Mouse (Mus musculus) stomach, embryonic 15.5 days (tissue): ENCODE data around the gene Auts2. TPM values are rescaled to one million over a fixed set of nuclear protein-coding genes. Genes with fewer than 3 reads are reported as not detected.

Experiments
- ATAC-seq: fragments of 200-750 bp; cut with Nextera tagmentation; 2 replicates; pipeline ENCODE4 v1.8.0; 2017; ENCODE audit warnings: low read depth, moderate number of reproducible peaks, moderate TSS enrichment; ENCODE audit not compliant: insufficient read depth, low FRiP score
- H3K27ac ChIP-seq: fragments of 300-500 bp; sonication (generic); 2 replicates; pipeline ENCODE4 v1.5.1; 2015; ENCODE audit warnings: mild to moderate bottlenecking, inconsistent platforms
- H3K27me3 ChIP-seq: fragments of 300-500 bp; sonication (generic); replicated peaks from 2 replicates; pipeline ENCODE4 v1.6.1; 2015; ENCODE audit warnings: inconsistent platforms
- H3K36me3 ChIP-seq: fragments of 300-500 bp; sonication (generic); 2 replicates; pipeline ENCODE4 v1.6.1; 2015; ENCODE audit warnings: inconsistent platforms
- H3K4me1 ChIP-seq: fragments of 300-500 bp; sonication (generic); 2 replicates; pipeline ENCODE4 v1.6.1; 2015; ENCODE audit warnings: inconsistent platforms
- H3K4me2 ChIP-seq: fragments of 300-500 bp; sonication (generic); 2 replicates; pipeline ENCODE4 v1.6.1; 2015; ENCODE audit warnings: mild to moderate bottlenecking, inconsistent platforms
- H3K4me3 ChIP-seq: fragments of 300-500 bp; sonication (generic); replicated peaks from 2 replicates; pipeline ENCODE4 v1.5.1; 2015; ENCODE audit warnings: inconsistent platforms
- H3K9ac ChIP-seq: fragments of 300-500 bp; sonication (generic); 2 replicates; pipeline ENCODE4 v1.6.1; 2015; ENCODE audit warnings: inconsistent platforms
- H3K9me3 ChIP-seq: fragments of 300-500 bp; sonication (generic); 2 replicates; pipeline ENCODE4 v1.6.1; 2016; ENCODE audit warnings: inconsistent platforms
- WGBS: fragments of 180-500 bp; shearing (Covaris S2); methylation state at CpG from one replicate; pipeline ENCODE4 v1.1.7; 2015; 5-methylcytosine and 5-hydroxymethylcytosine counted together
- polyA plus RNA-seq: library from polyadenylated mRNA; unstranded; fragments of >200 nt; fragmentation: Nextera tagmentation; extraction: Ambion mirVana; gene quantifications from 2 replicates; pipeline ENCODE4 v1.2.1, GENCODE M21; 2015

Gene Auts2
- polyA plus RNA-seq, 1 experiment from 2014 or later = 25.5 TPM

DNA sequence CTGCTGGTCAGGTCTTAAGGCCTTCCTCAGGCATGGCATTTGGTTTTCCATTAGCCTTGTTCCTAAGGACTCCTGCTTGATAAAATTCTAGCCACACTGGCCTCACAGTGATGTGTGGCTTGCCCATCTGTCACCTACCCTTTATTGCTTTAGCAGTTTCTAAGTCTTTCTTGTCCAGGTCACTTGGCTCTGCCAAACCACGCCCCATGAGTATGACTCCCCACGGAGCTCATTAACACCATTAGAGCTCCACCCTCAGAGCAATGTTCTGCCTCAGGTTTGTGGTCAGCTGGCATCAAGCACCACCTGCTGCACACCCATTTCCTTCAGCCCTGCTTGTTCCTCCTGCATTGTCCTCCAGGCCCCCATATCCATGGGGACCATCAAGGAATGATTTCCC lies 330.7 kb downstream of the Auts2 start:
- Histone ChIP-seq H3K4me1 (no peaks in the 10 kb centered on the region), H3K36me3 (no peaks in the 10 kb centered on the region), H3K9me3 (no peaks in the 10 kb centered on the region), H3K4me3 (no peak overlapping the region), H3K27me3 (no peaks in the 10 kb centered on the region), H3K9ac (no peak overlapping the region), H3K4me2 (no peak overlapping the region), H3K27ac (no peak overlapping the region)
- 70% methylated on average over 2 of the region's 2 CpGs for WGBS
- no peak for ATAC-seq

DNA sequence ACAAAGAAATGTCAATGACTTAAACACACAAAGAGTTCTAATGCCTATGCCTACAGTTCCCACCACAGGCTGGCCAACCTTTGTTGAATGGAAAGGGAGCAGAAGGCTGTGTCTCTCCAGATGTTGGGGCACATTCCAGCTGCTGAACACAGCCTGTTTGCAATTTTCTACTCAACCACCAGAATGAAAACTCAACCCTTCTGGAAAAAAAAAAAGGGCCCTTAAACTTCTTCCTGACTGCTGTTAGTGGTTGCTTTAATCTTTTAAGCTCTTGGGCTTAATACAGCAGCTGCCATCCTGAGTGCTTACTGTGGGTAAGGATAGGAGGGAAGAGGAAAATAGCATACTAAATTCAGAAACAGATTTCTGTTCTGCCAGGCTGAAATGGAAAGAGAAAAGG lies 333.4 kb downstream of the Auts2 start:
- Histone ChIP-seq H3K27me3 (no peaks in the 10 kb centered on the region), H3K4me3 (no peak overlapping the region), H3K4me1 (no peaks in the 10 kb centered on the region), H3K27ac (no peak overlapping the region), H3K4me2 (no peak overlapping the region), H3K9me3 (no peaks in the 10 kb centered on the region), H3K36me3 (no peaks in the 10 kb centered on the region), H3K9ac (no peak overlapping the region)
- ATAC-seq = no peak

DNA sequence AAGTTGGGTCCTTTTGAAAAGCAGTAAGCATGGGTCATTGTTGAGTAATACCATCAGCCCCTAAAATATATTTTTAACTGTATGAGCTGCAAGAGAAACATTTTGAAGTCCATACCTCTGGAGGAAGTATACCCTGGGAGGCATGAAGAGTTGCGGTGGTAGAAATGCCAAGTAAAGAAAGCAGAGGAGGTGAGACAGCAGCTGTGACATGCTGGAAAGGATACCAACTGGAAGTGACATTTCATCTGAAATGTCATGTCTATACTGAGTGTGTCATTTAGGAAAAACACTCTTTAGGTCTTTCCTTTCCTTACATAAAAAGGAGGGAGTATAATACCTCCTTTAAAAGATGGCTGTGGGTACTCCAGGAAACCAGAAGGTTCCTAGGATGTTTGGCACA lies 336.9 kb downstream of the Auts2 start:
- Histone ChIP-seq H3K9ac (no peak overlapping the region), H3K4me1 (peaks cover 4% of the 10 kb centered on the region; the same call in 1 of the 2 replicates), H3K4me2 (no peak overlapping the region), H3K9me3 (no peaks in the 10 kb centered on the region), H3K27ac (no peak overlapping the region), H3K27me3 (no peaks in the 10 kb centered on the region), H3K36me3 (no peaks in the 10 kb centered on the region), H3K4me3 (no peak overlapping the region)
- no peak for ATAC-seq
- 93% methylated on average over 1 of the region's 1 CpGs for WGBS

DNA sequence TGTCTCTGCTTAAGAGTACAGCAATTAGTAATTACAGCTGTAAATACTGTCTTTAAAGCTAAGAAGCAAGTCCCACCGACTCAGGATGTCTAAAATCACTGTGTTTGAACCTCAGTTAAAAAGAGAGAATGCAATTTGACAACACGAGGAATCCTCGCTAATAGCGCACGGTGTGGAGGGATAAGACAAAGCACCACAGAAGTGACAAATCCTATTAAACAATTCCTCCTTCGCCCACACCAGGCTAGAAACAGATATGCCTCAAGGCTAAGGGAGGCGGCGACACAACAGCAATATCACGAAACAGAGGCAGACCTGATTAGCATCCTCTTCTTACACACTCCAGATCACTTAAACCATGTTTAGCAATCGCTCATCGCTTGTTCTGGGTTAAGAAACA lies 339.3 kb downstream of the Auts2 start:
- 78% methylated on average over 11 of the region's 11 CpGs for WGBS
- Histone ChIP-seq H3K4me3 (no peak overlapping the region), H3K27me3 (no peaks in the 10 kb centered on the region), H3K9me3 (no peaks in the 10 kb centered on the region), H3K9ac (no peak overlapping the region), H3K36me3 (no peaks in the 10 kb centered on the region), H3K27ac (no peak overlapping the region), H3K4me1 (peaks cover 14% of the 10 kb centered on the region), H3K4me2 (no peak overlapping the region)
- ATAC-seq = no peak

DNA sequence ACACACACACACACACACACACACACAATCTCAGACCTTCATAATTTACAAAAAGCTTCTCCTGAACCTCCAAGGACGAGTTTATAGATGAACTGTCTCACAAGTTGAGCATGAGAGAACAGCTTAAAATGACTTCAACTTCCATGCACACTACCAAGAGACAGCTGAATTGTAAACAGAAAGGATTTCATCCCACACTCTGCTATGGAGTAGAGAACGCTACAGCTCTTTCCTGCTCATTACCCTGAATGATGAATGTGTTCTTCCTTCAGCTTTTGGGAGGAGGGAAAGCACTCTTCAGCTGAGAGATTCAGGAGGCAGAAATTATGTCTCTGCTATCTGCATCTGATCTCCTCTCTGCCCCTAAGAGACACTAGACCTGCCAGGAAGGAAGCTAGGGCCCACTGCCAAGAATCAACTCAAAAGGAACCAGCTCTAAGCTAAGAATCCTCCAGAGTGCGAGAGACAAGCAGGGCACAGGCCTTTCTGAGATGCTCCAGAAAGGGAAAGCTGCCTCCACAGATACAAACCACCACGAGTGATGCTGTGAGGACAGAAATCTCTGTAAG lies 342.0 kb downstream of the Auts2 start:
- H3K4me2 ChIP-seq = no peak overlapping the region
- WGBS = 19% methylated on average over 4 of the region's 4 CpGs
- H3K9ac ChIP-seq = no peak overlapping the region
- H3K36me3 ChIP-seq = no peaks in the 10 kb centered on the region
- no peak for ATAC-seq
- H3K4me1 ChIP-seq = peaks cover 14% of the 10 kb centered on the region
- peak overlapping the region; percentile 35 for H3K27ac ChIP-seq
- no peaks in the 10 kb centered on the region for H3K9me3 ChIP-seq
- H3K4me3 ChIP-seq = no peak overlapping the region
- H3K27me3 ChIP-seq = no peaks in the 10 kb centered on the region

DNA sequence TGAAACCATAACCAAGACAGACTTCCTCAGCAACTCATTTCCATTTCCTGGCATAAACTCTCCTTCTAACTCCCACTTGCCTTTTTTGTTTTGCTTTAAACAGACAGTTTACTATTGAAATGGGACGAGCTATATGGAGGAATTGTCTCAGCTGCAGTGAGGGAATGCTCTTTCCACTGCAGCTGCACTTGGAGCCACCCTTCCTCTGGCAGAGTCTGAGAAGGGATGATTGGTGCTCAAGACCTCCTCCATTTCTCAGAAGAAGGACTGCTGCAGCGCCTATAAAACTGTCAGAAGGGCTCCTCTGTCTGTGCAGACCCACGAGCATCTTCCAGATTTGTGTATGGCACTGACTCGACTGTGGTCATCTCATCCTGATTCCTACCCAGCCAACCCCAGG lies 342.5 kb downstream of the Auts2 start:
- peaks cover 14% of the 10 kb centered on the region for H3K4me1 ChIP-seq
- peak overlapping the region; percentile 25; the same call in 1 of the 2 replicates for H3K4me2 ChIP-seq
- H3K27ac ChIP-seq = peak overlapping the region; percentile 11; the same call in 1 of the 2 replicates
- no peaks in the 10 kb centered on the region for H3K27me3 ChIP-seq
- H3K9me3 ChIP-seq = no peaks in the 10 kb centered on the region
- no peaks in the 10 kb centered on the region for H3K36me3 ChIP-seq
- ATAC-seq = no peak
- no peak overlapping the region for H3K9ac ChIP-seq
- H3K4me3 ChIP-seq = no peak overlapping the region
- WGBS = 23% methylated on average over 4 of the region's 4 CpGs

DNA sequence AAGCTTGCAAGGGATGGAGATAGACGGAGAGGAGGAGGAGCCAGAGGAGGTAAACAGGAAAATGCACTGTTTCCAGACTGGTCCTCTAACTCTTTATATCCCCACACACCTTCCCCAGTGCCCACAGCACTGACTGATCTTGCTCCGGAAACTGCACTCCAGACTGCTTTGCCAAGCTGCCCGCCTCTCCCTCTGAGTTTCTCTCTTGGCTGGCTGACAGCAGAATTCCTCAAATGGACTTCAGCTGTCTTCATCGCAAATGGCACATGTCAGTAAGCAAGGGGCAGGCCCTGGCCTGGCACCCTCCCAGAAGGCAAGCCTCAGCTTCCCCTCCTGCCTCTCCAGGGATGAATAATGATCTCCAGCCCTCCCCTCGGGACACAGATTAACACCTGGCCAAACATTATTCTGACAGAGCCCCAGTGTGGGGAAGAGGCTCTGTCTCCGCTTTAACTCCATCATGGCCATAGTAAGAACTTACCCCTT lies 348.1 kb downstream of the Auts2 start:
- Histone ChIP-seq H3K27me3 (no peaks in the 10 kb centered on the region), H3K36me3 (no peaks in the 10 kb centered on the region), H3K4me1 (peaks cover 15% of the 10 kb centered on the region), H3K4me2 (peak overlapping the region; percentile 29), H3K9me3 (no peaks in the 10 kb centered on the region), H3K4me3 (no peak overlapping the region), H3K27ac (peak overlapping the region; percentile 32; the same call in 1 of the 2 replicates), H3K9ac (no peak overlapping the region)
- ATAC-seq = no peak; the same call in 1 of the 2 replicates
- WGBS = 12% methylated on average over 6 of the region's 6 CpGs

DNA sequence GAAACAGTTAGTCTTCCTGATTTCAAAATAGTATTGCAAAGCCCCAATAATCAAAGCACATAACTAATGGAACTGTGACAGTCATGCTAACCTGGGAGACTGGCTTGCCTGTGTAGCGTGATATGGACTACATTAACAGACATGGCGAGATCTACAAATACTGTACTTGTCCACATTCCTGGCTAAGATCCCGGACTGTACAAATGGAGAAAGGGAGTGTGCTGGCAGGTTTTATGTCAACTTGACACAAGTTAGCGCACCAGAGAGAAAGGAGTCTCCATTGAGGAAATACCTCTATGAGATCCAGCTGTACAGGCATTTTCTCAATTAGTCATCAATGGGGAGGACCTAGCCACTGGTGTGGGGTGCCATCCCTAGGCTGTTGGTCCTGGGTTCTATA lies 353.0 kb downstream of the Auts2 start:
- no peaks in the 10 kb centered on the region for H3K27me3 ChIP-seq
- ATAC-seq = no peak
- H3K9me3 ChIP-seq = no peaks in the 10 kb centered on the region
- H3K36me3 ChIP-seq = no peaks in the 10 kb centered on the region
- H3K4me1 ChIP-seq = peaks cover 10% of the 10 kb centered on the region
- H3K4me3 ChIP-seq = no peak overlapping the region
- no peak overlapping the region for H3K27ac ChIP-seq
- no peak overlapping the region for H3K4me2 ChIP-seq
- 48% methylated on average over 4 of the region's 4 CpGs for WGBS
- H3K9ac ChIP-seq = no peak overlapping the region

DNA sequence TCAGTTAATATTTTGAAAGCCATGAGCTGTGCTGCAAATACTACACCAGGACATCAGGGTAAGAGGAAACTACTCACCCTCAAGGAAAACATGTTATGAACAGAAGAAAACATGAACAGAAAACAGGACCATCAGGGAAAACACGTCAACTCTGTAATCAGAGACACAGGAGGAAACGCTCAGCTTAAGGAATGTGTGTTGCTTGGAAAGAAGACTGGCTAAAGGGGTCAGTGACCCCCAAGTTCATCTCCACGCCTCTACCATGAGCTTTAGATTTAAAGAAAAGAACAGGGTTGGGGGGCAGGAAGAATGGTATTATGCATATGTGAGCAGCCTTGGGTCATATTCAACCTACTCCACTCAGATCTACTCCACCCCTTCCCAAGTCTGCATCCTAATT lies 356.5 kb downstream of the Auts2 start:
- no peaks in the 10 kb centered on the region for H3K36me3 ChIP-seq
- ATAC-seq = no peak
- WGBS = 48% methylated on average over 3 of the region's 3 CpGs
- H3K4me2 ChIP-seq = no peak overlapping the region
- no peaks in the 10 kb centered on the region for H3K9me3 ChIP-seq
- 0 out of 2 replicates have a peak, but pooled peaks cover 3% of the 10 kb centered on the region for H3K4me1 ChIP-seq
- no peaks in the 10 kb centered on the region for H3K27me3 ChIP-seq
- no peak overlapping the region for H3K4me3 ChIP-seq
- 0 out of 2 replicates have a peak overlapping the region, but pooled peaks have one; percentile 16 for H3K27ac ChIP-seq
- H3K9ac ChIP-seq = no peak overlapping the region

DNA sequence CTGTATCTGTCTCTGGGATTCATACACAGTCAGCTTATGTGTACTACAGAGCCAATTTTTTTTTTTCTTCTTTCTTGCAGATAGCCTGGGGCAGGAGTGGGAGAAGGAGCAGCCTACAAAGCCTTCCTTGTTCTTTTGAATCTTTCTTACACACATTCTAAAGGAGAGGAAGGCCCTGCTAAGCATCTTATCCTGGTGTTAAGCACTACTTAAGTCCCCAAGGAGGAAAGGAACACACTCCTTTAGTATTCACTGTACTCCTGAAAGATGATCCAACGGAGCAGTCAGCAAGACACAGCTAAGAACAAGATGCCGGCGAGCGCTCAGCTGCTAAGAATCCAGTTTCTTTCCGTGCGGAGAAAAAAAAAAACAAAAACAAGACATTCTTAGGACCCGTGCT lies 356.9 kb downstream of the Auts2 start:
- WGBS = 49% methylated on average over 7 of the region's 7 CpGs
- H3K4me2 ChIP-seq = no peak overlapping the region
- H3K9ac ChIP-seq = no peak overlapping the region
- no peaks in the 10 kb centered on the region for H3K9me3 ChIP-seq
- no peaks in the 10 kb centered on the region for H3K27me3 ChIP-seq
- no peak overlapping the region for H3K4me3 ChIP-seq
- no peaks in the 10 kb centered on the region for H3K36me3 ChIP-seq
- H3K27ac ChIP-seq = peak overlapping the region; percentile 16; the same call in 1 of the 2 replicates
- no peak for ATAC-seq
- H3K4me1 ChIP-seq = 0 out of 2 replicates have a peak, but pooled peaks cover 3% of the 10 kb centered on the region

DNA sequence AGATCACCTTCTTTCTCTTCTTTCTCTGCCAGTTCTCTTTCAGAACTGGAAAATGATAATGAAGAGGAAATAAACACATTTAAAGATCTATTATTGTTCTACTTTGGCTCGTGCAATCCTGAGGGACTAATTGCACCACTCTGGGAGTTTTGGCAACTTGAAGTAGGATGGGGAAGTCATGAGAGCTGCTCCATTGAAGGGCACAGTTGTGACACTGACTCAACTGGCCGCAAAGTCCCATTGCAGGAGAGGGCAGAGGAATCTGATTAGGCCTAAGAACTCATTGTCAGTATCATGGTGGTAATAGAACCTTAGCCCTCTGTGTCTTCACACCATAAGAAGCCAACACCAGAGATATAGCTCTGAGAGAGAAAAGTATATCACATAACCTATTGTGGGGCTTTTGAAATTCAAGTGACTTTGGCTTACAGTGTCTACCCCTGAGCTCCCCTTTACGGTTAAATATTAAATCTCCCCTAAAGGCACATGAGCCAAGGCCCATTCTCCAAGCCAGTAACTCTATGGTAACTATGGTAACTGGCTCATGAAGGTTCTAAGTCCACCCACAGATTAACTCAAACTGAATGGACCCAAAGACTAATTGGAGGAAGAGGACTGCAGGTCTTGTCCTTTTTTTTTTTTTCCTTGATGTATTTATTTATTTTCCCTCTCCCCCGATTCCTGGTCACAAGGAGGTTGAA lies 358.6 kb downstream of the Auts2 start:
- no peak overlapping the region for H3K27ac ChIP-seq
- no peaks in the 10 kb centered on the region for H3K36me3 ChIP-seq
- H3K27me3 ChIP-seq = no peaks in the 10 kb centered on the region
- WGBS = 59% methylated on average over 4 of the region's 4 CpGs
- no peaks in the 10 kb centered on the region for H3K4me1 ChIP-seq
- H3K9me3 ChIP-seq = no peaks in the 10 kb centered on the region
- H3K9ac ChIP-seq = no peak overlapping the region
- ATAC-seq = no peak
- no peak overlapping the region for H3K4me3 ChIP-seq
- no peak overlapping the region for H3K4me2 ChIP-seq

DNA sequence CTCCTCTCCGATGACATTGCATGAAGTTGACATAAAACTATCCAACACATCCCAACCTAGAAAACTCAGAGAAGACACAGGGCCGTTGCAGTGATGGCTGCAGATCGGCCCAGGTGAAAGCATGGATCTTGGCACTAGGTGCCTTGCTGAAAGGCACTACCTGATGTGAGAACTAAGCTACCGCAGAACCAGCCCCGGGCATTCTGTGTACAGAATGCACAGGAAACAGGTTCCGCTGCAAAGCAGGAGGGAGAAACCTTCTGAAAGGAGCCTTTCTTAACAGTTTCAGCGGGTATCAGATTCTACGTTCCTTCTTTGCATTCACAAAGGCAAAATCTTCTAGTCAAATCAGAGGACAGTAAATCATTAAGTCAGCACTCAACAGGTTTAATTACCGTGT lies 361.1 kb downstream of the Auts2 start:
- Histone ChIP-seq H3K9me3 (no peaks in the 10 kb centered on the region), H3K27ac (no peak overlapping the region), H3K9ac (no peak overlapping the region), H3K27me3 (no peaks in the 10 kb centered on the region), H3K4me2 (no peak overlapping the region), H3K36me3 (no peaks in the 10 kb centered on the region), H3K4me3 (no peak overlapping the region), H3K4me1 (no peaks in the 10 kb centered on the region)
- WGBS = 78% methylated on average over 9 of the region's 9 CpGs
- no peak for ATAC-seq
